Mouse (Mus musculus): ENCODE measurements around the gene Ascl2. TPM values are rescaled to one million over a fixed set of nuclear protein-coding genes. Genes with fewer than 3 reads are reported as not detected.

Ascl2 gene
- polyA plus RNA-seq, 1 experiment from 2014 or later = 0.40 TPM

DNA sequence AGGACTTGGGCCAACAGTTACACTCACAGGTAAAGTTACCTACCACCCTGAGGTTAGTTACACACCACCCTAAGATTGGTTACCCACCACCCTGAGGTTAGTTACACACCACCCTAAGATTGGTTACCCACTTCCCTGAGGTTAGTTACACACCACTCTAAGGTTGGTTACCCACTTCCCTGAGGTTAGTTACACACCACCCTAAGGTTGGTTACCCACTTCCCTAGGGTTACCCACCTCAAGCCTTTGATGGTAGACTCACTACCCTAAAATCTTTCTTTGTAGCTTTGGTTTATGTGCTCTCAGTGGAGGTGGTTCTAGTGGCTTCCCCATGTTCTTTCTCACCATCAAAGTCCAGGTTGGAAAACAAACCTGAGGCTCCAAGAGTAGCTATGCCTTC lies 25.9 kb upstream of the Ascl2 start:
- no peaks in the 10 kb centered on the region for H3K36me3 ChIP-seq
- no peak for ATAC-seq (ENCODE audit: low FRiP score, low read depth)
- H3K27ac ChIP-seq (replicated peaks) = no peak overlapping the region
- no peak overlapping the region for H3K9ac ChIP-seq (replicated peaks)
- no peaks in the 10 kb centered on the region for H3K4me1 ChIP-seq
- no peaks in the 10 kb centered on the region for H3K9me3 ChIP-seq
- no peak overlapping the region for H3K4me2 ChIP-seq (replicated peaks)
- no peak overlapping the region for H3K4me3 ChIP-seq
- H3K27me3 ChIP-seq = no peaks in the 10 kb centered on the region

- ATAC-seq (ENCODE audit: low FRiP score, low read depth) = no peak
- Histone ChIP-seq H3K4me3 (no peak overlapping the region), H3K9me3 (no peaks in the 10 kb centered on the region)
Observed at GRCm38 (mm10) chr7:142987718-142988117, 18.7 kb upstream of the Ascl2 start.

DNA sequence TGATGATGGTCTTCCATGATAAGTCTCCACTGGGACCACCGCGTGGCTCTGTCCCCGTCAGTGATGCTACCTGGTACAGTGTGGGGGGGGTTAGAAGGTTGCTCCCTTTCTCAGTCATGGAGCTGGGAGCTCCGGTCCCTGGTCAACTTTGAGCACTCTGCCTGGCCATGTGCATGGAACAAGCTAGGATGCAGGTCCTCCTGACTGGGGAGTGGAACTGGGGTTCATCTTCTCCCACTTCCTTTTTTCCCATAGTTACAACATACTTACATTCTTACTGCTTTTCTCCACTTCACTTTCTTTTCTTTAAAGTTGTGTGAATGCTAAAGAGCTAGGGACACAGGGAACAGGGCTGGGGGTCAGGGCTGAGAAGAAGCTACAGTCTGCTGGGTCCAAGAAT lies 16.1 kb upstream of the Ascl2 start:
- no peak overlapping the region for H3K9ac ChIP-seq (replicated peaks)

More at GRCm38 (mm10) chr7:142987718-142988117, 18.7 kb upstream of the Ascl2 start:
- Histone ChIP-seq H3K27me3 (no peaks in the 10 kb centered on the region), H3K27ac (replicated peaks) (no peak overlapping the region), H3K4me1 (no peaks in the 10 kb centered on the region), H3K36me3 (no peaks in the 10 kb centered on the region), H3K4me2 (replicated peaks) (no peak overlapping the region), H3K9ac (replicated peaks) (no peak overlapping the region)
- WGBS = 88% methylated on average over 3 of the region's 3 CpGs

GRCm38 (mm10) chr7:142981908-142982307 lies 12.8 kb upstream of the Ascl2 start:
- Histone ChIP-seq H3K9ac (replicated peaks) (no peak overlapping the region), H3K4me2 (replicated peaks) (no peak overlapping the region), H3K36me3 (no peaks in the 10 kb centered on the region), H3K4me3 (no peak overlapping the region), H3K27me3 (no peaks in the 10 kb centered on the region), H3K4me1 (no peaks in the 10 kb centered on the region), H3K27ac (replicated peaks) (no peak overlapping the region), H3K9me3 (no peaks in the 10 kb centered on the region)
- 82% methylated on average over 4 of the region's 4 CpGs for WGBS
- ATAC-seq (ENCODE audit: low FRiP score, low read depth) = no peak

More for the DNA sequence above, 16.1 kb upstream of the Ascl2 start:
- Histone ChIP-seq H3K36me3 (no peaks in the 10 kb centered on the region), H3K4me1 (no peaks in the 10 kb centered on the region), H3K27me3 (no peaks in the 10 kb centered on the region), H3K4me2 (replicated peaks) (no peak overlapping the region), H3K27ac (replicated peaks) (no peak overlapping the region), H3K9me3 (no peaks in the 10 kb centered on the region), H3K4me3 (no peak overlapping the region)
- ATAC-seq (ENCODE audit: low FRiP score, low read depth) = no peak
- WGBS = 93% methylated on average over 4 of the region's 4 CpGs

DNA sequence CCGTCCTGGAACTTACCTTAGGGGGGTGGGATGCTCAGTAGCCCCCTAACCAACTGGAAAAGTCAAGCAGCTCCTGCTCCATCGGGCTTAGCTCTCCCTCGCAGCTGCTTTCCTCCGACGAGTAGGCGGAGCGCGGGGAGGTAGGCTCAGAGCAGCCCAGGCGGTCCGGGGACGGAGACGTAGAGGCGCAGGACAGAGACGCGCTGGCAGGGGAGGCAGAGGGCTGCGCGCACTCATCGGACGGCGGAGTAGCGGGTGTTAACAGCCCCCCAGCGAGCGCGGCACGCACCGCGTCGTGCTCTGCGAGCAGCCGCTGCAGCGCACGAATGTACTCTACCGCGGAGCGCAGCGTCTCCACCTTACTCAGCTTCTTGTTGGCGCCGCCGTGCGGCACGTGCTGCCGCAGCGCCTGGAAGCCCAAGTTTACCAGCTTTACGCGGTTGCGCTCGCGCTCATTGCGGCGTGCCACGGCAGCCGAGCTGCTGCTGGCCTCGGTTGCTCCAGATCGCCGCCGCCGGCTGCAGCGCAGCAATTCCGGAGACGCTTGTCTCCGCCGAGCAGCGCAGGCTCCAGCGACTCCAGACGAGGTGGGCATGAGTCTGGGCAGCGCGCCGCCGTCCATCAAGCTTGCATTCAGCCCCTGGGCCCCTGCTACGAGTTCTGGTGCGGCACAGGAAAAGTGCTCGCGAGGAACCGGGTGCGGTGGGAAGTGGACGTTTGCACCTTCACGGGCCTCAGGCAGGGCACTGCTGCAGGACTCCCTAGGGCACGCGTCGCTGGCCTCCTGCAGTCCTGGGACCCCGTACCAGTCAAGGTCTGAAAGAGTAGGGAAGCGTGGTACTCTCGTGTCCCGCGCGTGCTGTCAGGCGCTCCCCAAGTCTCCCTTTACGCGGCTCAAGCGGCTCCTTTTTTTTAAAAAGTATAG lies 918 bp downstream of the Ascl2 start:
- no peaks in the 10 kb centered on the region for H3K36me3 ChIP-seq
- H3K27ac ChIP-seq (replicated peaks) = no peak overlapping the region
- H3K4me2 ChIP-seq (replicated peaks) = peak overlapping the region; percentile 78
- H3K9me3 ChIP-seq = no peaks in the 10 kb centered on the region
- ATAC-seq (ENCODE audit: low FRiP score, low read depth) = peak; percentile 62
- H3K4me3 ChIP-seq = peak overlapping the region; percentile 42
- H3K9ac ChIP-seq (replicated peaks) = peak overlapping the region; percentile 37; the same call in 1 of the 2 replicates
- H3K4me1 ChIP-seq = peaks cover 31% of the 10 kb centered on the region
- H3K27me3 ChIP-seq = peaks cover 86% of the 10 kb centered on the region
- under 1% methylated on average over 89 of the region's 90 CpGs for WGBS

DNA sequence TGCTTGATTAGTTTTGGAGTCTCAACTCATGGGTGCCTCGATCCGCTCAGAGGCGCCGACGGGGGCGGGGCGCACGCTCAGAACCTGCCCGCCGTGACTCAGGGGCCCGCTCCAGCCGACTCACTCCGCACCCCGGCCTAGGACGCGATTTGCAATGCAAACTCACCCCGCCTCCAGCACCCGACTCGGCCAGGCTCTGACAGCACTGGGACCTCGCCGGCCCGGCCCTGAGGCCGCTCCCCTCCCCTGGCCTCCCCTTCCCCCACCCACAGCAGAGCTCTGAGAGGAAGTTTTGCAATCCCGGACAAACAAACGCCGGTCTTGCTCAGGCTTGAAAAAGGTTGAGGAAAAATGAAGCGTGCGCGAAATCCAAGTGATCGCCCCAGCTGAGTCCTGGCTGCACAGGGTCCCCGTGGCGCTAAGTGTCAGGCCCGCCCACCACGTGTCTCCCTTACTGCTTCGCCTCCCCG lies 1.6 kb downstream of the Ascl2 start:
- Histone ChIP-seq H3K9me3 (no peaks in the 10 kb centered on the region), H3K9ac (replicated peaks) (peak overlapping the region; percentile 37; the same call in 1 of the 2 replicates), H3K4me1 (peaks cover 31% of the 10 kb centered on the region), H3K36me3 (no peaks in the 10 kb centered on the region), H3K27me3 (peaks cover 92% of the 10 kb centered on the region), H3K4me2 (replicated peaks) (peak overlapping the region; percentile 78), H3K4me3 (peak overlapping the region; percentile 42), H3K27ac (replicated peaks) (no peak overlapping the region)
- WGBS = under 1% methylated on average over 36 of the region's 36 CpGs
- ATAC-seq (ENCODE audit: low FRiP score, low read depth) = 0 out of 2 replicates have a peak, but pooled peaks have one; percentile 31

DNA sequence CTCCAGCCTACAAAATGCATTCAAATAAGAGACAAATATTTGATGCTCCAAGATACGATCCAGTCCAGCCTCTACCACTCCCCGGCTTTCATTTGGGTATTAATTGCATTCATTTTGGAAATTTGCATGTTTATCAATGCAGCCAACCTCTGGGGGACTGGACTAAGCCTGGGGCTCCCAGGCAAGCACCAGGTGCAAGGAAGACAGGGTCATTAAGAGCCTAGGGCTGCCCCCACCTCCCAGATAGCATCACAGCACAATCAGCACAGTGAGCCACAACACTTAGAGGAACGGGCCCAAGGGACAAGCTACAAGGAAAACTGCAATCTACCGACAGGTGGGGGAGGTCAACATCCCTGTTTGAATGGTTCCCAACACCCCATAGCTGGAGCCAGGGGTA lies 9.3 kb downstream of the Ascl2 start:
- Histone ChIP-seq H3K4me3 (no peak overlapping the region), H3K9me3 (no peaks in the 10 kb centered on the region), H3K36me3 (no peaks in the 10 kb centered on the region), H3K27ac (replicated peaks) (no peak overlapping the region), H3K4me1 (peaks cover 6% of the 10 kb centered on the region; the same call in 1 of the 2 replicates), H3K9ac (replicated peaks) (no peak overlapping the region), H3K27me3 (peaks cover 33% of the 10 kb centered on the region), H3K4me2 (replicated peaks) (no peak overlapping the region)
- 67% methylated on average over 4 of the region's 4 CpGs for WGBS
- no peak for ATAC-seq (ENCODE audit: low FRiP score, low read depth)

DNA sequence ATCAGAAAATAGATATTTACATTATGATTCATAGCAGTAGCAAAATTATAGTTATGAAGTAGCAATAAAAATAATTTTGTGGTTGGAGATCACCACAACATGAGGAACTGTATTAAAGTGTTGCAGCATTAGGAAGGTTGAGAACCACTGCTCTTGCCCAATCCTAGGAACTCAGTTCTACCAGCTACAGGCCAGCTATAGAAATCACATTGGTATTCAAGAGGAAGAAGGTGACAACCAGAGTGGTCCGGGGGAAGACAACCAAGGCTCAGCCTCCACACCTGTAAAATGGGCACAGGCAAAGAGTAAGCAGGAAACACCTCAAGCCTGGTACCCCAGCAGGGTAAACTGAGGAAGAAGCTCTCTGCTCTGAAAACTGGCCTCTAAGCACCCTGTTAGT lies 10.2 kb downstream of the Ascl2 start:
- no peak overlapping the region for H3K4me2 ChIP-seq (replicated peaks)
- 92% methylated on average over 1 of the region's 1 CpGs for WGBS
- H3K4me1 ChIP-seq = peaks cover 3% of the 10 kb centered on the region; the same call in 1 of the 2 replicates
- no peak overlapping the region for H3K4me3 ChIP-seq
- no peak overlapping the region for H3K9ac ChIP-seq (replicated peaks)
- ATAC-seq (ENCODE audit: low FRiP score, low read depth) = no peak
- no peak overlapping the region for H3K27ac ChIP-seq (replicated peaks)
- H3K27me3 ChIP-seq = peaks cover 27% of the 10 kb centered on the region
- no peaks in the 10 kb centered on the region for H3K9me3 ChIP-seq
- H3K36me3 ChIP-seq = no peaks in the 10 kb centered on the region

GRCm38 (mm10) chr7:142956018-142956417 lies 13.0 kb downstream of the Ascl2 start:
- Histone ChIP-seq H3K9ac (replicated peaks) (no peak overlapping the region), H3K36me3 (no peaks in the 10 kb centered on the region), H3K4me3 (no peak overlapping the region), H3K9me3 (no peaks in the 10 kb centered on the region), H3K4me2 (replicated peaks) (no peak overlapping the region), H3K27ac (replicated peaks) (no peak overlapping the region), H3K27me3 (peaks cover 4% of the 10 kb centered on the region), H3K4me1 (no peaks in the 10 kb centered on the region)
- no peak for ATAC-seq (ENCODE audit: low FRiP score, low read depth)
- WGBS = 83% methylated on average over 2 of the region's 2 CpGs

GRCm38 (mm10) chr7:142949568-142949967 lies 19.5 kb downstream of the Ascl2 start:
- Histone ChIP-seq H3K27ac (replicated peaks) (no peak overlapping the region), H3K4me1 (no peaks in the 10 kb centered on the region), H3K4me2 (replicated peaks) (no peak overlapping the region), H3K36me3 (no peaks in the 10 kb centered on the region), H3K9ac (replicated peaks) (no peak overlapping the region), H3K27me3 (peaks cover 39% of the 10 kb centered on the region), H3K9me3 (no peaks in the 10 kb centered on the region), H3K4me3 (no peak overlapping the region)
- ATAC-seq (ENCODE audit: low FRiP score, low read depth) = no peak
- 18% methylated on average over 1 of the region's 1 CpGs for WGBS

GRCm38 (mm10) chr7:142937631-142938030 lies 31.4 kb downstream of the Ascl2 start:
- Histone ChIP-seq H3K4me2 (replicated peaks) (no peak overlapping the region), H3K27ac (replicated peaks) (no peak overlapping the region), H3K27me3 (no peaks in the 10 kb centered on the region), H3K9ac (replicated peaks) (no peak overlapping the region), H3K4me3 (no peak overlapping the region), H3K4me1 (no peaks in the 10 kb centered on the region), H3K9me3 (no peaks in the 10 kb centered on the region), H3K36me3 (no peaks in the 10 kb centered on the region)
- ATAC-seq (ENCODE audit: low FRiP score, low read depth) = no peak

DNA sequence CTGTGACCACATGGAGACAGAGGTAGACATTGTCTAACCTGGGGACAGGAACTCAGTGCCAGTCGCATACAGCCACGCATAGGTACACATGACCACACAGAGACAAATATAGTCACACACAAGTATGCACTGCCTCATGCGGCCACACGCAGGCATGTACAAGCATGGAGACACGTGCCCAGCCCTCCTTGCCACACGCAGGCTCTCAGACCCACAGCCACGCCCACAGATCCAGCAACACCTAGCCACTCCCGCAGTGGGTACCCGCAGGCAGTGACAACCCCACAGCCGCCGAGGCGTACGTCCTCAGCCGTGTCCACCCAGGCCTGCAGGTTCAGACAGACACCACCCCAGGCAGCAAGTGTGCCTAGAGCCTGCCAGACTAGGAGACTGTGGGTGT lies 33.4 kb downstream of the Ascl2 start:
- Histone ChIP-seq H3K4me2 (replicated peaks) (no peak overlapping the region), H3K9me3 (no peaks in the 10 kb centered on the region), H3K27ac (replicated peaks) (no peak overlapping the region), H3K36me3 (no peaks in the 10 kb centered on the region), H3K9ac (replicated peaks) (no peak overlapping the region), H3K4me3 (no peak overlapping the region), H3K27me3 (no peaks in the 10 kb centered on the region), H3K4me1 (no peaks in the 10 kb centered on the region)
- no peak for ATAC-seq (ENCODE audit: low FRiP score, low read depth)
- 90% methylated on average over 14 of the region's 14 CpGs for WGBS
